Mouse (Mus musculus): ENCODE data around the gene Chd9.
A peak's percentile ranks its signal among the peaks of the same experiment; 100 is the strongest.

Gene Chd9

GRCm38 (mm10) chr8:90839725-90840714 is 11.9 kb downstream of the Chd9 start:
- no peak for DNase-seq (ENCODE audit: low spot score)

- no peak for DNase-seq (ENCODE audit: low spot score)
Measured at GRCm38 (mm10) chr8:90841321-90841720, 13.2 kb downstream of the Chd9 start.

GRCm38 (mm10) chr8:90843127-90843526 is 15.0 kb downstream of the Chd9 start:
- DNase-seq (ENCODE audit: low spot score), result no peak

- DNase-seq (ENCODE audit: low spot score), result no peak
Measured at GRCm38 (mm10) chr8:90844179-90844967, 16.2 kb downstream of the Chd9 start.

- DNase-seq (ENCODE audit: low spot score), result no peak
Measured at GRCm38 (mm10) chr8:90847980-90848379, 19.8 kb downstream of the Chd9 start.

GRCm38 (mm10) chr8:90849462-90850050 is 21.4 kb downstream of the Chd9 start:
- DNase-seq (ENCODE audit: low spot score), result peak; percentile 50

GRCm38 (mm10) chr8:90851544-90851943 is 23.4 kb downstream of the Chd9 start:
- no peak for DNase-seq (ENCODE audit: low spot score)

GRCm38 (mm10) chr8:90853971-90854670 is 26.0 kb downstream of the Chd9 start:
- DNase-seq (ENCODE audit: low spot score), result no peak

GRCm38 (mm10) chr8:90854671-90855161 is 26.6 kb downstream of the Chd9 start:
- no peak for DNase-seq (ENCODE audit: low spot score)

GRCm38 (mm10) chr8:90856171-90856570 is 28.0 kb downstream of the Chd9 start:
- no peak for DNase-seq (ENCODE audit: low spot score)

GRCm38 (mm10) chr8:90856952-90857351 is 28.8 kb downstream of the Chd9 start:
- DNase-seq (ENCODE audit: low spot score), result no peak

GRCm38 (mm10) chr8:90858071-90858470 is 29.9 kb downstream of the Chd9 start:
- DNase-seq (ENCODE audit: low spot score), result no peak

GRCm38 (mm10) chr8:90861266-90861944 is 33.3 kb downstream of the Chd9 start:
- DNase-seq (ENCODE audit: low spot score), result peak; percentile 58

- DNase-seq (ENCODE audit: low spot score), result peak; percentile 71
Measured at GRCm38 (mm10) chr8:90862038-90862437, 33.9 kb downstream of the Chd9 start.

- DNase-seq (ENCODE audit: low spot score), result no peak
Measured at GRCm38 (mm10) chr8:90867061-90867460, 38.9 kb downstream of the Chd9 start.

- DNase-seq (ENCODE audit: low spot score), result no peak
Measured at GRCm38 (mm10) chr8:90867911-90868310, 39.8 kb downstream of the Chd9 start.

GRCm38 (mm10) chr8:90868334-90868733 is 40.2 kb downstream of the Chd9 start:
- no peak for DNase-seq (ENCODE audit: low spot score)

GRCm38 (mm10) chr8:90869071-90869919 is 41.1 kb downstream of the Chd9 start:
- DNase-seq (ENCODE audit: low spot score), result peak; percentile 56

GRCm38 (mm10) chr8:90869920-90870777 is 42.0 kb downstream of the Chd9 start:
- DNase-seq (ENCODE audit: low spot score), result peak; percentile 55

Data from retina, embryonic 14.5 days (tissue).